In genomic region chr7:99017224-99017844, GRCm38 (mm10) we compare ENCODE assay signal across 20 mouse cellular contexts.
DNase-seq lines count a peak whose midpoint lies in the region; ATAC-seq lines count a peak whose summit lies in the region.
"Had no signal": no experiment of that assay in that cellular context is flagged by ENCODE, and none has a peak within 500 bp of the region (broad histone marks: within the 10 kb centered on the region; RNA-seq: fewer than 3 reads in every experiment).

No protein-coding gene starts in this region.

- intact Hi-C loops in heart, postnatal 10 days (cut with DNase I): no loop called here

- peak; percentile 79 for DNase-seq in heart, adult 11 months
- no peak for DNase-seq in heart, postnatal 10 days
- peak; percentile 7 to 17 for DNase-seq in thymus, postnatal 36 days
- no peak for DNase-seq in thymus, adult 18-20 months
- no peak for DNase-seq in right cerebral cortex, postnatal 14 days
- no peak for DNase-seq in ovary, postnatal 14 days (ENCODE audit: low spot score)
- DNase-seq: adrenal gland, adult 2 months; adrenal gland, postnatal 14 days; B cell, adult 2 months; cerebellum, adult 11 months; cerebellum, adult 2 months; cerebellum, adult 9-11 months; cerebellum, postnatal 25 days; embryo, embryonic 11 days; gastrocnemius, postnatal 25 days; heart, postnatal 36 days had no signal

- ATAC-seq in megakaryocyte progenitor cell, adult 5-6 weeks (replicated peaks; ENCODE audit: poor library complexity): peak; percentile 54
- ATAC-seq: CD4-positive, CD25-positive, alpha-beta regulatory T cell, adult 4 months; forebrain, embryonic 15.5 days; hindbrain, postnatal 0 days had no signal

Comparison
In these comparisons a context has a peak if more than half of its experiments do, and no peak if none do; other contexts are left out.
1. DNase-seq: peak in heart, adult 11 months (single experiment) and thymus, postnatal 36 days (2 of 2); none in heart, postnatal 10 days (0 of 2), thymus, adult 18-20 months (0 of 2), right cerebral cortex, postnatal 14 days (single experiment) and ovary, postnatal 14 days (single experiment).